Mouse (Mus musculus) stomach, embryonic 16.5 days (tissue): ENCODE measurements around the gene Hopx. TPM values are rescaled to one million over a fixed set of nuclear protein-coding genes. Genes with fewer than 3 reads are reported as not detected.

Experiments
- ATAC-seq: fragments of 200-750 bp; cut with Nextera tagmentation; 2 replicates; pipeline ENCODE4 v1.8.0; 2017; ENCODE audit warnings: moderate number of reproducible peaks, moderate TSS enrichment; ENCODE audit not compliant: insufficient read depth, low FRiP score
- H3K27ac ChIP-seq: fragments of 300-500 bp; sonication (generic); 2 replicates; pipeline ENCODE4 v1.5.1; 2014; ENCODE audit warnings: low read length
- H3K27me3 ChIP-seq: fragments of 300-500 bp; sonication (generic); 2 replicates; pipeline ENCODE4 v1.6.1; 2014; ENCODE audit warnings: low read length, control low read depth, mixed read lengths; ENCODE audit not compliant: control insufficient read depth, insufficient read depth
- H3K36me3 ChIP-seq: fragments of 300-500 bp; sonication (generic); 2 replicates; pipeline ENCODE4 v1.6.1; 2014; ENCODE audit warnings: low read length; ENCODE audit not compliant: control insufficient read depth, insufficient read depth
- H3K4me1 ChIP-seq: fragments of 300-500 bp; sonication (generic); 2 replicates; pipeline ENCODE4 v1.6.1; 2014; ENCODE audit warnings: low read length, control low read depth, mixed read lengths; ENCODE audit not compliant: control insufficient read depth, insufficient read depth
- H3K4me2 ChIP-seq: fragments of 300-500 bp; sonication (generic); 2 replicates; pipeline ENCODE4 v1.6.1; 2014; ENCODE audit warnings: low read depth, low read length, mixed read lengths
- H3K4me3 ChIP-seq: fragments of 300-500 bp; sonication (generic); replicated peaks from 2 replicates; pipeline ENCODE4 v1.5.1; 2014; ENCODE audit warnings: mild to moderate bottlenecking, low read length
- H3K9ac ChIP-seq: fragments of 300-500 bp; sonication (generic); 2 replicates; pipeline ENCODE4 v1.6.1; 2014; ENCODE audit warnings: low read length
- H3K9me3 ChIP-seq: fragments of 300-500 bp; sonication (generic); replicated peaks from 2 replicates; pipeline ENCODE4 v1.6.1; 2016; ENCODE audit warnings: low read length, control low read depth; ENCODE audit not compliant: control insufficient read depth
- WGBS: fragments of 180-500 bp; shearing (Covaris S2); extraction: QIAGEN DNeasy Blood & Tissue Kit; methylation state at CpG from one replicate; pipeline ENCODE4 v1.1.7; 2014; 5-methylcytosine and 5-hydroxymethylcytosine counted together
- polyA plus RNA-seq: library from polyadenylated mRNA; unstranded; fragments of >200 nt; fragmentation: Nextera tagmentation; extraction: Ambion mirVana; gene quantifications from 2 replicates; pipeline ENCODE4 v1.2.1, GENCODE M21; 2015

Hopx gene
- polyA plus RNA-seq, 1 experiment from 2014 or later, result 6.9 TPM

DNA sequence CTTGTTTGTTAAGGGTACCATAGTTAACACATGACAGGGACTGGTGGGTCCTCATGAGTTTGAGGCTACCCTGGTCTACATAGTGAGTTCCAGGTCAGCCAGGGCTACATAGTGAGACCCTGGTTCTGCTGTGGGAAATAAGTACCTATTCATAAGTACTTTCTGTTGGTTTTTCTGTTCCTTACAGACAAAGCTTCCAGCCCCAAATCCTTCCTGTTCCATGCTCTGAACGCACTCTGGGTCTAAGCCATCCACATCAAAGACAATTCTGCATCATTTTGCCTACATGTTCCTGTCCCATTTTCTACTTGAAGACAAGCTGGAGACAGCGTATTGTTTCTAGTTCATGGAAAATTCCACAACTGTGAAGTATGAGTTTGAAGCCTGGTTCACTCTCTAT lies 20.0 kb upstream of the Hopx start:
- no peak overlapping the region for H3K9ac ChIP-seq
- no peak for ATAC-seq
- WGBS, result 80% methylated on average over 2 of the region's 2 CpGs

DNA sequence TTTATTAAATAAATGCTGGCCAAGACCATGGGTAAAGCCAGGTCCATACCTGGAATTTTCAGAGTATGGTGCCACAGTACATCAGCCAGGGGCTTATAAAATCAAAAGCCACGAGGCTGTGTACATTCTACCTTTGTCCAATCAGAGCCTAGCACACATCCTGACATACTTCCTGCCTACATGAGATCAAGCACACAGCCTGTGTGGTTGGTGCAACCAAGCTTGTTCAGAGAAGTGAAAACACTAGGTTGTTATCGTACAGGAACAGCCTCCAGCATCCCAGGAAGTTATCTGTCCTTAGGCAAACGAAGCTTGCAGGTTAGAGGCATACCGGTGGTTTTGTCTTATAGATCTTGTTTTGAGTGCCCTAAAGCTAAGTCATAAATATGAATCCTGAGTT lies 19.5 kb upstream of the Hopx start:
- H3K36me3 ChIP-seq, result no peaks in the 10 kb centered on the region
- no peaks in the 10 kb centered on the region for H3K9me3 ChIP-seq
- no peak overlapping the region for H3K27ac ChIP-seq
- H3K4me2 ChIP-seq, result no peak overlapping the region
- no peak for ATAC-seq
- H3K27me3 ChIP-seq, result no peaks in the 10 kb centered on the region
- 68% methylated on average over 4 of the region's 4 CpGs for WGBS
- H3K4me1 ChIP-seq, result no peaks in the 10 kb centered on the region
- no peak overlapping the region for H3K9ac ChIP-seq
- H3K4me3 ChIP-seq, result no peak overlapping the region

More for the DNA sequence above, 20.0 kb upstream of the Hopx start:
- H3K4me2 ChIP-seq, result no peak overlapping the region
- H3K9me3 ChIP-seq, result no peaks in the 10 kb centered on the region
- no peaks in the 10 kb centered on the region for H3K4me1 ChIP-seq
- no peaks in the 10 kb centered on the region for H3K36me3 ChIP-seq
- no peak overlapping the region for H3K27ac ChIP-seq
- no peaks in the 10 kb centered on the region for H3K27me3 ChIP-seq
- no peak overlapping the region for H3K4me3 ChIP-seq

DNA sequence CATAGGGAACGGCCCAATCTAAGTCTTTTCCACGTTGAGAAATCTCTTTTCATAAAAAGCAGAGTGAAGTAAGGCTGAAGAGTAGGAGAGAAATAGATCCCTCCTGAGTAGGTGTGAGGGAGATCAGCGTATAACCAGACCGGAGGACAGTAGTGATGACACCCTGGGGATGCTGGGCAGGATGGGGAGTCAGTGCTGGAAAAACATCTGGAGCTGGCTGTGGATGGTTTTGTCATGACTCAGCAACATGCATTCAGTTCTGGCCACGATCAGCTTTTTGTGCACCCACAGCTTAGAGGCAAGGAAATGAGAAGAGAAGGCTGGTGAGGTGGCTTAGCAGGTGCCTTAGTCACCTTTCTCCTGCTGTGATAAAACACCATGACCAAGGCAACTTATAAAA lies 19.0 kb upstream of the Hopx start:
- no peak overlapping the region for H3K4me3 ChIP-seq
- H3K9me3 ChIP-seq, result no peaks in the 10 kb centered on the region
- no peaks in the 10 kb centered on the region for H3K27me3 ChIP-seq
- H3K27ac ChIP-seq, result no peak overlapping the region
- no peak overlapping the region for H3K9ac ChIP-seq
- H3K4me2 ChIP-seq, result no peak overlapping the region
- no peak for ATAC-seq
- 77% methylated on average over 5 of the region's 5 CpGs for WGBS
- H3K4me1 ChIP-seq, result no peaks in the 10 kb centered on the region
- H3K36me3 ChIP-seq, result no peaks in the 10 kb centered on the region

DNA sequence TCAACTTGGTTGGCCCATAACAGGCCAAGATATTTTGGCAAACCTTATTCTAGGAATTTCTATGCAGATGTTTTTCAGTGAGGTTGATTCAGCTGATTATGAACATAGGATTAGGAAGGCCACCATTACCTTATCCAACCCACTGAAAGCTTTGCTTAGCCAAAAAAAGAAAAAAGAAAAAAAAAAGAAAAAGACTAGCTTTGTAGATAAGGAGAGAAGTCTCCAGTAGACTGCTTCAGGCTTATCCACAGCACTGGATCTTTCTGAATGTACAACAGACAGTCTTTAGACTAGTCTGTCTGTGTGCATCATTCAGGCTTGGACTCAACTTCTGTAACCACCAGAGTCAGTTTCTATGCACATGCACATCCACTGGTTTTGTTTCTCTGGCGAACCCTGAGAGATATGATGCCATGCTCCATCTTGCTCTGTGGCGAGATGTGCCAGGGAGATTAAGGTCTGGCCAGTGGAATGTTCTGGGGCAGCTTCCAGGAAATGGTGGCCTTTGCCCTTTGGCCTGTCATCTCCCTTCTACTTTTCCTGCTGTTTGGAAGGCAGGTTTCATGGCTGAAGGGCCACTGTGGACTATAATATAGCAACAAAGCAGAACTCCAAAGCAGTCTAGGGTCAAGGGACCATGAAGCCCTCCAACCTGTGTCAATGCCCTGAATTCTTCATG lies 17.7 kb upstream of the Hopx start:
- Histone ChIP-seq H3K27me3 (no peaks in the 10 kb centered on the region), H3K36me3 (no peaks in the 10 kb centered on the region), H3K27ac (no peak overlapping the region), H3K4me2 (no peak overlapping the region), H3K9ac (no peak overlapping the region), H3K9me3 (no peaks in the 10 kb centered on the region), H3K4me1 (no peaks in the 10 kb centered on the region), H3K4me3 (no peak overlapping the region)
- 72% methylated on average over 2 of the region's 2 CpGs for WGBS
- no peak for ATAC-seq

DNA sequence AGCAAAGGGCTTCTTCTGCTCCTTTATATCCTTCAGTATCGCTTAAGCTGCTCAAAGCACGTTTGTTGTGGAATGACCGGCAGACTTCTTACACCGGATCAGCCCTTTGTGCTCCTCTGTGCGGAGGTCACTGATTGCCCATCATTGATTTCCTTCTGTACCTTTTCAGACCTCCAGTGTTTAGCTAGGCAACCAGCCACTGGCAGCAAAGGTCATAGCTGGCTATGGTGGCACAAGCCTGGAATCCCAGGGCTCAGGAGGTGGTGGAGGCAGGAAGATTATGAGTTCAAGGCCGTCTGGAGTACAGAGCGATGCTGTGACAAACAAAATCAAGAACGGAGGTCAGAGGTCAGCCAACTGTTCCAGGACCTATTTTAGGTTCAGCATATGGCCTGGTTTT lies 17.0 kb upstream of the Hopx start:
- no peaks in the 10 kb centered on the region for H3K36me3 ChIP-seq
- no peaks in the 10 kb centered on the region for H3K27me3 ChIP-seq
- no peaks in the 10 kb centered on the region for H3K9me3 ChIP-seq
- ATAC-seq, result no peak
- no peak overlapping the region for H3K9ac ChIP-seq
- 82% methylated on average over 8 of the region's 8 CpGs for WGBS
- no peak overlapping the region for H3K4me2 ChIP-seq
- H3K4me1 ChIP-seq, result no peaks in the 10 kb centered on the region
- H3K4me3 ChIP-seq, result no peak overlapping the region
- no peak overlapping the region for H3K27ac ChIP-seq

DNA sequence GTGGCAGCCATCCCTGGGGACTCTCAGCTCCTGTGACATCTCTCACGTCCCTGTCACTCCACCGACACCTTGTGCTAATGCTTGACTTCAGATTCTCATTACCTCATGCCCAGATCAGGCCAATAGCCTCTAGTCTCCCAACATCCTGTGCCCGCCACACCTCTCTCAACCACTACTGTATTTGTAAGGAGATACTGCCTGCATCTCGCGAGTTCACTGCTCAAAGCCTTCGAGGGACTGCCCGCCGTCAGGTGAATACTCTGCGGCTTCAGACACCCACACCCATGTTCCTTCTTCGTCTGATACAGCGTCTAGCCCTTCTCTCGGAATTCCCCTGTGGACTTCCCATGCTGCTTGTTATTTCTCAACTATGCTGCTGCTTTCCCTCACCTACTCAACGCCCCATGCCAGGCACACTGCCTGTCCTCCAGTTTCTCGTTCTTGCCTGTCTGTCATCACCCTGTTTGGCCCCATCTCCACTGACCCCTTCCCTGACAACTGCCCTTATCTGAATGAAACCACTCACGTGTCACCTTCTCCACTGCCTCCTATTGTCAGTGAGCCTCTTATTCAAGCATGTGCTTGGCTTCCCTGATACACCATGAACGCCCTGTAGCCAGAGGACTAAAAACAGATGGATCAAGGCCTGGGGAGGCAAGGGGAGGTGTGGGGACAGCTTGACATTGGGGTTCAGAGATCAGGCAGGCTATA lies 15.5 kb upstream of the Hopx start:
- ATAC-seq, result no peak

DNA sequence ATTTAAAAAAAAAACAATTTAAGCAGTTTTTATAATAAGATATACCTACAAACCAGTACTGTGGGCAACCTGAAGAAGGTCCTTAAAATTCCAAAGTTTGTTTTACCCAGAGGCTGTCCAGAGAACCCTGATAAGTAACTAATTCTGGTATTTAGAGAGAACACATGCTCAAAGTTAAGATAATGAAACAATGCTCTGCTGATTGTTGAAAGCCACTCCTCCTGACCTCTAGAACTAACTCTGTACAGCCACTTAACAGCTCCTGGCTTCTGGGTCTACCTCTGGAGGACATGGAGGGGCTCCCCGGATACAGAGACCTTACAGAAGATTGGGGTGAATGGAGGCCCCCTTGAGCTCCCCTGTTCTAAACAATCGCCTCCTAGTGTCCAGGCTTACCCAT lies 15.0 kb upstream of the Hopx start:
- Histone ChIP-seq H3K27me3 (no peaks in the 10 kb centered on the region), H3K4me1 (no peaks in the 10 kb centered on the region), H3K9me3 (no peaks in the 10 kb centered on the region), H3K36me3 (no peaks in the 10 kb centered on the region), H3K4me3 (no peak overlapping the region), H3K27ac (no peak overlapping the region), H3K9ac (no peak overlapping the region), H3K4me2 (no peak overlapping the region)
- WGBS, result 64% methylated on average over 2 of the region's 2 CpGs
- ATAC-seq, result no peak

More for the DNA sequence above, 15.5 kb upstream of the Hopx start:
- WGBS, result 66% methylated on average over 16 of the region's 16 CpGs
- Histone ChIP-seq H3K4me2 (no peak overlapping the region), H3K9me3 (no peaks in the 10 kb centered on the region), H3K36me3 (no peaks in the 10 kb centered on the region), H3K4me1 (no peaks in the 10 kb centered on the region), H3K27me3 (no peaks in the 10 kb centered on the region), H3K27ac (no peak overlapping the region), H3K9ac (no peak overlapping the region), H3K4me3 (no peak overlapping the region)

DNA sequence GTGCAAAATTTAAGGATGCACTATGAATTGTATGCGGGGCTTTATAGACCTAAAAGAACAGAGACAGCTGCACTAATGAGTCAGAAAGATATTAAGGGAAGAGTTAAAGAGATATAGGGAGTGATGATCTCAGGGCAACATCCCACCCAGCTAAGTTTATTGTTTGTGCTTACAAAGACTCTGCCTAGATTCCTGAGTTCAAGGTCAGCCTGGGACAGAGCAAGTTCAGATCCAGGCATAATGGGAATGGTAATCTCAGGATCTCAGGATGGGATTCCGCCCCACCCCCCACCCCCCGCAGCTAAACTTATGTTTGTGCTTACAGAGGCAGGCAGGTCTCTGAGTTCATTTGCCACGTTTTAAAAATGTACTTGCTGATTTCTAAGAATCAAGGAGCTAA lies 13.9 kb upstream of the Hopx start:
- no peaks in the 10 kb centered on the region for H3K36me3 ChIP-seq
- H3K4me1 ChIP-seq, result 0 out of 2 replicates have a peak, but pooled peaks cover under 1% of the 10 kb centered on the region
- H3K27ac ChIP-seq, result no peak overlapping the region
- no peaks in the 10 kb centered on the region for H3K27me3 ChIP-seq
- WGBS, result 86% methylated on average over 4 of the region's 4 CpGs
- no peak for ATAC-seq
- no peak overlapping the region for H3K4me3 ChIP-seq
- no peak overlapping the region for H3K4me2 ChIP-seq
- no peaks in the 10 kb centered on the region for H3K9me3 ChIP-seq
- no peak overlapping the region for H3K9ac ChIP-seq

DNA sequence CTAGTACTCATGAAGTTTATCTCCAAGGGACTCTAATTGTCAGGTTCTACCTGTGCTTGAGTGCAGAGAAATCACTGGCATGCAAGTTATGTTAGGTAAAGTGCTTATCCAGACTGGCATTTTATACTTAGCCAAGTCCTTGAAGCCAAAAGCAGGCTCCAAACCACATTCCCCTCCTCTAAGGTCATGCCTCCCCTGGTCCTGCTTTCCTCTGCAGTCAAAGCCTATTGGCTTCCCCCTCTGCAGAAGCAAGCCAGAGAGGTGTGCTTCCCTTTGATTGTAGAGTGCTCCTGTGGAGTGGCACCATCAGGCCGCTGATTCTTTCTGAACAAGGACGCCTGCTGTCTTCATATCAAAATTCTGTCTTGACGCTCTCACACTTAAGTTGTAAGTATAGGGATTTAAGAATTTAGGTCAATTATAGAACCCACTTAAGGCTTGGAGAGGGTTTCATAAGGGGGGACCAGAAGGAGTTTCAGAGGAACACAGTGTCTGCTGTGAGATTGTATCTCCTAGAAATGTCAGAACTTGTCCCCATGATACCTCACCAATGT lies 11.6 kb upstream of the Hopx start:
- no peak for ATAC-seq
- H3K27ac ChIP-seq, result no peak overlapping the region
- H3K27me3 ChIP-seq, result no peaks in the 10 kb centered on the region
- no peak overlapping the region for H3K4me2 ChIP-seq
- H3K9ac ChIP-seq, result no peak overlapping the region
- peaks cover 12% of the 10 kb centered on the region for H3K4me1 ChIP-seq
- no peaks in the 10 kb centered on the region for H3K36me3 ChIP-seq
- WGBS, result 87% methylated on average over 3 of the region's 3 CpGs
- H3K4me3 ChIP-seq, result no peak overlapping the region
- H3K9me3 ChIP-seq, result no peaks in the 10 kb centered on the region
